Comparison of ENCODE assay signal across 16 mouse cellular contexts in the genomic region with DNA sequence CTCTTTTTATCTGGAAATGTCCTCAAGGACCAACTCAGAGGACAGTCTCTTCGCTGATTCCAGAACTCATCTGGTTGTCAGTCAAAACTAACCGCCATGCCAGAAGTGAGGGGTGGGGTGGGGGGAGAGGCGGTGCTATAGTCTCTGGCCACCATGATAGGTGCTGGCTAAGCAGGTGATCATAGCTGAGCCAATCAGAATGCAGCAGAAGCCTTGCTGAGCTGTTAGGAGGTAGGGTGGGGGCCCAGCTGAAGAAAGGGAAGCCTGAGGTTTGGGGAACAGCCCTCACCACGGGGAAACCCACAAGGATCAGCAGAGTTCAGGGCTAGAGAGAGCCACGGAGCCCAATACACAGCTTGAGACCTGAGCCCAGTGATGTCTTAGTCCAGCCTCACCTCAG. TPM values are rescaled to one million over a fixed set of nuclear protein-coding genes. Genes with fewer than 3 reads are reported as not detected.
A peak's percentile ranks its signal among the peaks of the same experiment; 100 is the strongest.
DNase-seq lines count a peak whose midpoint lies in the region; ATAC-seq lines count a peak whose summit lies in the region.
"Had no signal": no experiment of that assay in that cellular context is flagged by ENCODE, and none has a peak within 500 bp of the region (broad histone marks: within the 10 kb centered on the region; RNA-seq: fewer than 3 reads in every experiment).

No protein-coding gene starts in this region.

- no peaks in the 10 kb centered on the region for H3K36me3 ChIP-seq in intestine, embryonic 15.5 days
- H3K36me3 ChIP-seq: embryonic facial prominence, embryonic 12.5 days; forebrain, embryonic 12.5 days had no signal

- H3K9ac ChIP-seq in intestine, embryonic 15.5 days, result no peak overlapping the region
- H3K9ac ChIP-seq: embryonic facial prominence, embryonic 12.5 days; forebrain, embryonic 12.5 days had no signal

- H3K4me1 ChIP-seq in intestine, embryonic 15.5 days (replicated peaks), result peaks cover 11% of the 10 kb centered on the region
- H3K4me1 ChIP-seq: forebrain, embryonic 12.5 days had no signal

- H3K27me3 ChIP-seq in intestine, embryonic 15.5 days (replicated peaks), result no peaks in the 10 kb centered on the region
- H3K27me3 ChIP-seq: embryonic facial prominence, embryonic 12.5 days; forebrain, embryonic 12.5 days had no signal

- peak; percentile 39 for ATAC-seq in intestine, embryonic 15.5 days
- peak; percentile 90 for ATAC-seq in megakaryocyte progenitor cell, adult 5-6 weeks (replicated peaks; ENCODE audit: poor library complexity)
- ATAC-seq: inflammation-experienced regulatory T-cells, adult 6 months had no signal

- DNase-seq in spleen, postnatal 36 days (ENCODE audit: low spot score in 2 of 2), result peak; percentile 44
- no peak for DNase-seq in spleen, postnatal 4 days (ENCODE audit: low spot score in 2 of 2)
- peak; percentile 38 for DNase-seq in thymus, postnatal 4 days
- no peak for DNase-seq in embryo, embryonic 9.5 days (ENCODE audit: extremely low spot score)
- DNase-seq in urinary bladder, postnatal 25 days (ENCODE audit: low spot score), result no peak
- no peak for DNase-seq in gastrocnemius, postnatal 36 days
- DNase-seq: cerebellum, adult 8-10 months; gastrocnemius, postnatal 14 days; heart, postnatal 10 days; right cerebral cortex, postnatal 14 days had no signal

- intact Hi-C loops in gastrocnemius, postnatal 36 days (cut with DNase I), result no loop called here

- H3K4me2 ChIP-seq in intestine, embryonic 15.5 days (replicated peaks), result no peak overlapping the region; the same call in 1 of the 2 replicates
- H3K4me2 ChIP-seq: embryonic facial prominence, embryonic 12.5 days; forebrain, embryonic 12.5 days had no signal

- H3K27ac ChIP-seq in intestine, embryonic 15.5 days, result no peak overlapping the region
- H3K27ac ChIP-seq: embryonic facial prominence, embryonic 12.5 days; forebrain, embryonic 12.5 days; layer of hippocampus, adult 2 months had no signal

- H3K4me3 ChIP-seq in intestine, embryonic 15.5 days (replicated peaks), result no peak overlapping the region
- H3K4me3 ChIP-seq: embryonic facial prominence, embryonic 12.5 days; forebrain, embryonic 12.5 days; layer of hippocampus, adult 2 months had no signal

- 69% methylated on average over 5 of the region's 5 CpGs for WGBS in intestine, embryonic 15.5 days

- no peaks in the 10 kb centered on the region for H3K9me3 ChIP-seq in intestine, embryonic 15.5 days
- H3K9me3 ChIP-seq: embryonic facial prominence, embryonic 12.5 days; forebrain, embryonic 12.5 days had no signal

RNA-seq across cellular contexts. Expression of gene Chst11, which starts 11.1 kb away (rescaled TPM):
- polyA plus RNA-seq in intestine, embryonic 15.5 days (2015; fragmentation: Nextera tagmentation; extraction: Ambion mirVana), result 0.99 and 1.4 TPM in 2 replicates
- 19.2 and 20.0 TPM in 2 replicates for total RNA-seq in megakaryocyte progenitor cell, adult 5-6 weeks (2015)
- total RNA-seq in megakaryocyte progenitor cell, adult 5-6 weeks (2017), result 20.4 and 22.2 TPM in 2 replicates
- 1 to 10 TPM in 1 of 2 experiments, under 1 TPM in 1; 0.77 to 1.2 TPM for total RNA-seq in gastrocnemius, postnatal 36 days (2021)

Comparison
In these comparisons a context has a peak if more than half of its experiments do, and no peak if none do; other contexts are left out.
1. DNase-seq: peak in spleen, postnatal 36 days (2 of 2) and thymus, postnatal 4 days (single experiment); none in spleen, postnatal 4 days (0 of 2), embryo, embryonic 9.5 days (single experiment), urinary bladder, postnatal 25 days (single experiment) and gastrocnemius, postnatal 36 days (0 of 2).
2. RNA of gene Chst11, which starts 11.1 kb away (total RNA-seq): 19.2 to 22.2 TPM in megakaryocyte progenitor cell, adult 5-6 weeks; 0.77 to 1.2 TPM in gastrocnemius, postnatal 36 days; every median in the first group is over 4 times any median in the second.